Mouse (Mus musculus) liver, adult 2 months (tissue): ENCODE results near the gene Rrp1.

Experiments
- CTCF ChIP-seq: fragments of 200-500 bp; IDR thresholded peaks from 2 replicates; pipeline ENCODE4 v1.5.1; 2011; ENCODE audit warnings: low read depth, low read length, control low read depth
- POLR2A ChIP-seq: fragments of 200-500 bp; IDR thresholded peaks from 2 replicates; pipeline ENCODE4 v1.6.1; 2011; ENCODE audit warnings: low read length, control low read depth; ENCODE audit not compliant: insufficient read depth; ENCODE audit errors: extremely low read depth

GRCm38 (mm10) chr10:78458348-78459111 is 45.7 kb upstream of the Rrp1 start:
- TF ChIP-seq CTCF (no peak), POLR2A (no peak)
